ENCODE assay signal across 8 mouse cellular contexts in genomic region chr14:54475941-54476844, GRCm38 (mm10). TPM values are rescaled to one million over a fixed set of nuclear protein-coding genes. Genes with fewer than 3 reads are reported as not detected.
DNase-seq lines count a peak whose midpoint lies in the region; ATAC-seq and TF ChIP-seq lines count a peak whose summit lies in the region.

TSS of gene Rem2 (plus strand) at chr14:54476100.

- H3K9me3 ChIP-seq in heart, postnatal 0 days (replicated peaks; ENCODE audit: control insufficient read depth, low read length) = no peaks in the 10 kb centered on the region
- no peaks in the 10 kb centered on the region for H3K9me3 ChIP-seq in liver, postnatal 0 days (ENCODE audit: low read length)

- no peak for TF ChIP-seq CTCF in testis, adult 2 months (IDR thresholded peaks at IDR 0.05; ENCODE audit: control insufficient read depth, insufficient read depth, insufficient replicate concordance, low read depth, low read length)
- no peak for TF ChIP-seq CTCF in cortical plate, adult 2 months (IDR thresholded peaks at IDR 0.05; ENCODE audit: extremely low read depth, insufficient read depth, low read length)
- no peak for TF ChIP-seq CTCF in heart, postnatal 0 days (IDR thresholded peaks at IDR 0.05; ENCODE audit: low read depth)
- no peak for TF ChIP-seq CTCF in liver, postnatal 0 days (IDR thresholded peaks at IDR 0.05; ENCODE audit: low read depth)

- 2% methylated on average over 23 of the region's 23 CpGs for WGBS in heart, postnatal 0 days
- WGBS in liver, postnatal 0 days (ENCODE audit: insufficient replicate concordance) = 5% methylated on average over 23 of the region's 23 CpGs

- peak; percentile 47 for ATAC-seq in heart, postnatal 0 days (ENCODE audit: insufficient read depth, low read depth)
- ATAC-seq in liver, postnatal 0 days = peak; percentile 51

- no peak for DNase-seq in testis, postnatal 14 days (ENCODE audit: low spot score)
- DNase-seq in heart, postnatal 0 days (ENCODE audit: low spot score) = peak; percentile 58
- peak; percentile 60 to 74 for DNase-seq in layer of hippocampus, adult 18-20 months (ENCODE audit: low spot score in 2 of 2)
- DNase-seq in liver, postnatal 0 days = peak; percentile 48
- DNase-seq in retina, postnatal 1 day = peak; percentile 93
- no peak for DNase-seq in T-cell, adult 2 months (ENCODE audit: low spot score)

- H3K4me3 ChIP-seq in testis, adult 2 months (ENCODE audit: control insufficient read depth, low read depth, low read length) = peak within 1 kb of the TSS; percentile 49
- H3K4me3 ChIP-seq in cortical plate, adult 2 months (ENCODE audit: insufficient read depth, low read length) = peak within 1 kb of the TSS; percentile 74
- peak within 1 kb of the TSS; percentile 33 for H3K4me3 ChIP-seq in heart, postnatal 0 days (ENCODE audit: low read depth, low read length)
- peak within 1 kb of the TSS; percentile 39 for H3K4me3 ChIP-seq in liver, postnatal 0 days (ENCODE audit: low read depth, low read length)

- no peaks in the 10 kb centered on the region for H3K27me3 ChIP-seq in testis, adult 2 months (ENCODE audit: control insufficient read depth, insufficient read depth, low read length)
- H3K27me3 ChIP-seq in heart, postnatal 0 days (ENCODE audit: control insufficient read depth, insufficient read depth, low read length) = peaks cover 16% of the 10 kb centered on the region; the same call in 1 of the 2 replicates
- peaks cover 31% of the 10 kb centered on the region for H3K27me3 ChIP-seq in liver, postnatal 0 days (ENCODE audit: insufficient read depth, low read length)

- TF ChIP-seq EP300 in heart, postnatal 0 days (IDR thresholded peaks at IDR 0.05; ENCODE audit: low read depth) = no peak
- TF ChIP-seq EP300 in liver, postnatal 0 days (IDR thresholded peaks at IDR 0.05; ENCODE audit: low read depth) = no peak

- no peak for TF ChIP-seq POLR2A in testis, adult 2 months (IDR thresholded peaks at IDR 0.05; ENCODE audit: control insufficient read depth, low read depth, low read length)
- TF ChIP-seq POLR2A in cortical plate, adult 2 months (IDR thresholded peaks at IDR 0.05; ENCODE audit: extremely low read depth, insufficient read depth, low read length) = peak; percentile 67

- peak within 1 kb of the TSS; percentile 64 for H3K4me2 ChIP-seq in heart, postnatal 0 days (ENCODE audit: low read depth, low read length)
- H3K4me2 ChIP-seq in liver, postnatal 0 days (ENCODE audit: low read depth, low read length) = peak within 1 kb of the TSS; percentile 77

- H3K4me1 ChIP-seq in testis, adult 2 months (ENCODE audit: control insufficient read depth, insufficient read depth, low read length) = peaks cover 22% of the 10 kb centered on the region
- H3K4me1 ChIP-seq in cortical plate, adult 2 months (ENCODE audit: control insufficient read depth, insufficient read depth, low read length) = no peaks in the 10 kb centered on the region
- peaks cover 16% of the 10 kb centered on the region; the same call in 1 of the 2 replicates for H3K4me1 ChIP-seq in heart, postnatal 0 days (ENCODE audit: control insufficient read depth, insufficient read depth)
- peaks cover 24% of the 10 kb centered on the region for H3K4me1 ChIP-seq in liver, postnatal 0 days (ENCODE audit: insufficient read depth)

- H3K36me3 ChIP-seq in testis, adult 2 months (ENCODE audit: control insufficient read depth, insufficient read depth, low read length) = no peaks in the 10 kb centered on the region
- no peaks in the 10 kb centered on the region for H3K36me3 ChIP-seq in heart, postnatal 0 days (replicated peaks; ENCODE audit: control insufficient read depth, insufficient read depth, low read length)
- no peaks in the 10 kb centered on the region for H3K36me3 ChIP-seq in liver, postnatal 0 days (replicated peaks; ENCODE audit: insufficient read depth, low read length)

- H3K27ac ChIP-seq in testis, adult 2 months (ENCODE audit: control insufficient read depth, insufficient read depth, low read depth, low read length) = no peak within 1 kb of the TSS
- no peak within 1 kb of the TSS for H3K27ac ChIP-seq in cortical plate, adult 2 months (ENCODE audit: insufficient read depth, low read length)
- no peak within 1 kb of the TSS for H3K27ac ChIP-seq in heart, postnatal 0 days (ENCODE audit: low read depth)
- no peak within 1 kb of the TSS for H3K27ac ChIP-seq in liver, postnatal 0 days (ENCODE audit: low read depth)

- no peak within 1 kb of the TSS for H3K9ac ChIP-seq in heart, postnatal 0 days (replicated peaks; ENCODE audit: low read depth, low read length)
- H3K9ac ChIP-seq in liver, postnatal 0 days (replicated peaks) = peak within 1 kb of the TSS; percentile 51

RNA-seq across cellular contexts. Expression of gene Rem2, which starts in this region (rescaled TPM):
- polyA plus RNA-seq in testis, adult 2 months (2012; rRNA removed) = 0.25 and 0.28 TPM in 2 replicates
- 6.0 and 7.9 TPM in 2 replicates for polyA plus RNA-seq in cortical plate, adult 2 months (2012; rRNA removed)
- 0.77 TPM in 1 of 2 replicates, not detected in the other for total RNA-seq in heart, postnatal 0 days (2014; rRNA removed; ENCODE audit: low replicate concordance)
- 0.15 and 0.27 TPM in 2 replicates for polyA plus RNA-seq in heart, postnatal 0 days (2015; fragmentation: Nextera tagmentation; extraction: Ambion mirVana)
- total RNA-seq in layer of hippocampus, adult 18-20 months (2021) = 10 to 100 TPM; 21.0 to 23.1 TPM
- polyA plus RNA-seq in liver, postnatal 0 days (2015; fragmentation: Nextera tagmentation; extraction: Ambion mirVana) = 0.66 and 0.87 TPM in 2 replicates

Comparison
In these comparisons a context has a peak if more than half of its experiments do, and no peak if none do; other contexts are left out.
1. RNA of gene Rem2 (total RNA-seq): 21.0 to 23.1 TPM in layer of hippocampus, adult 18-20 months; 0.77 TPM in heart, postnatal 0 days; every median in the first group is over 10 times any median in the second.
2. Peak in DNase-seq, ATAC-seq, H3K4me3 ChIP-seq and H3K4me2 ChIP-seq in heart, postnatal 0 days; RNA of the gene not detected or under 1 TPM.
3. Peak in DNase-seq, ATAC-seq, H3K4me3 ChIP-seq, H3K9ac ChIP-seq and H3K4me2 ChIP-seq in liver, postnatal 0 days; RNA of the gene not detected or under 1 TPM.
4. DNase-seq: peak in layer of hippocampus, adult 18-20 months (2 of 2) and retina, postnatal 1 day (single experiment); none in testis, postnatal 14 days (single experiment) and T-cell, adult 2 months (single experiment).
5. Peak in every context shown above with its lines, with median percentiles within 50 percentile points of each other: H3K4me3 ChIP-seq.